Mouse (Mus musculus): ENCODE data around the gene Gm49321. TPM values are rescaled to one million over a fixed set of nuclear protein-coding genes. Genes with fewer than 3 reads are reported as not detected.

Gm49321 gene
- polyA plus RNA-seq, 1 experiment from 2014 or later: 18.0 TPM

DNA sequence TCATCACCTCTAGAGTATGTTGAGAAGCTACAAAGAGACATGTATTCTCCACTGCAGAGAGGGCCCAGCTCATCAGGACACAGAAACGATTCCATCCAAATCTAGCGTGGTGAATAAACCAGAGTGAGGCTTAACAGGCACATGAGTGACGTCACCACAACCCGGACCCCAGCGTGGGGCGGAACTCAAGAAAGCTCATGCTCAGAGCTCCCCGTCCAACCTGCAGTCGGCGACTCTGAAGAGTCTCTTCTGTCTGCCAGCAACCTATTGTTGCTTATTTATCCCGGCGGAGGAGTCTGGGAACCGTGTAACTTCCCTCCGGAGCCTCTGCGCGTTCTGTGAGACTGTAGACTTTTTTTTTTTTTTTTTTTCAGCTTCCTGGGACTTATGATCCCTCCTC, 15.4 kb downstream of the Gm49321 start:
- H3K4me1 ChIP-seq (replicated peaks): peaks cover 21% of the 10 kb centered on the region
- peak overlapping the region; percentile 61 for H3K9ac ChIP-seq
- H3K36me3 ChIP-seq: no peaks in the 10 kb centered on the region
- ATAC-seq (ENCODE audit: low read depth): no peak
- peak overlapping the region; percentile 28 for H3K4me3 ChIP-seq
- H3K9me3 ChIP-seq: no peaks in the 10 kb centered on the region
- peak overlapping the region; percentile 57 for H3K4me2 ChIP-seq
- 15% methylated on average over 15 of the region's 15 CpGs for WGBS
- H3K27ac ChIP-seq (replicated peaks): no peak overlapping the region
- peaks cover 12% of the 10 kb centered on the region for H3K27me3 ChIP-seq

DNA sequence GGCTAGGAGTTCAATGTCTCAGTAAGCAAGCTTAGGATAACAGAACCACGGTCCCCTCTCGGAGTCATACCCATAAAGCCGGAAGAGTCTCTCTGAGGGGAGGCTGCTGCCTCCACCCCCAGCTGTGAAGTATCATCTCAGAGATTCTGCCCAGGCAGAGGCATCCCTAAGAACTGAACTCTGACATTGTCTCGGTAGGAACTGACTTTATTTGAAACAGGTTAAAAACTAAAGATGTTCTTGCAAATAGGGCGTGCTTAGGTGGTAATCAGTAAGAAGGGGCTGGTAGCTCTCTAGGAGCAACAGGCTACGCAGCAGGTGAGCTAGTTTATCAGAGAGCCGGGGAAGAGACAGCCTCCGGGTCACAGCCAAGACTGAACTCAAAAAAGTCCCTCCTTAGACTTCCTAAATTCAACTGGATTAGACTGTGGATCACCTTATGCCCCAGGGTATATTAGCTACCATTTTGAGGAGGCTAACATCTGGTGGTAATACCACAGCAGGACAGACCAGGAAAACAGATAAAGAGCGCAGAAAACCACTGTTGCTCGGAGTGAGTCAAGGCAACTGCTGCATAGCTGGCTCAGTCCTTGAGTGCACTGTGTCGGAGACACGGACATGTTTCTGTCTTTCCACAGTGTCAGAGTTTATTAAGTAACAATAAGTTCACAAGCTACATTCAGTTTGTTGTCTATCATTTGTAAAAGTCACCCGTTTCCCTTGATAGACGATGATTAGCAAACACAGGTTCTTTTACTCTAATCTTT, 16.1 kb downstream of the Gm49321 start:
- peak overlapping the region; percentile 61; the same call in 1 of the 2 replicates for H3K9ac ChIP-seq
- 53% methylated on average over 14 of the region's 14 CpGs for WGBS

DNA sequence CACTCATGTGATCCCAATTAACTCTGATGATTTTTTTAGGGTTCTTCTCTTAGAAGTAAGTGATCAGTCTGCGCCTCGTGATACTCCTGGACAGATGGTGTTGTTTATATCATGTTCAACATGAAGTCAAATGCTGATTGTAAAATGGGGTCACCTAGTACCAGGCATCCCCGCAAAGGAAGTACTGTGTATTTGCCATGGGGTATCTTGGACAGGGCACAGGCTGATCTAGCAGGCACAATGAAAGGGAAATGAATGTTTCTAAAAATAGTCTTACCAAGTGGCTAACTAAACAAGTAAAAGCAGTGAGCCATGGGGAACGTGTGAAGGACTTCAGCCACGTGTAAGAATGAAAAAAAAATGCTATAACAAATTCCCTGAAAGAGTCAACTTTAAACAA, 17.3 kb downstream of the Gm49321 start:
- H3K4me3 ChIP-seq: no peak overlapping the region
- no peaks in the 10 kb centered on the region for H3K36me3 ChIP-seq
- H3K27ac ChIP-seq (replicated peaks): no peak overlapping the region
- no peak overlapping the region for H3K4me2 ChIP-seq
- H3K4me1 ChIP-seq (replicated peaks): peaks cover 12% of the 10 kb centered on the region
- 82% methylated on average over 5 of the region's 5 CpGs for WGBS
- no peaks in the 10 kb centered on the region for H3K9me3 ChIP-seq
- no peak for ATAC-seq (ENCODE audit: low read depth)
- H3K27me3 ChIP-seq: no peaks in the 10 kb centered on the region; the same call in 1 of the 2 replicates
- no peak overlapping the region for H3K9ac ChIP-seq

More for the DNA sequence above, 16.1 kb downstream of the Gm49321 start:
- H3K4me2 ChIP-seq: peak overlapping the region; percentile 57
- no peak overlapping the region for H3K27ac ChIP-seq (replicated peaks)
- H3K27me3 ChIP-seq: peaks cover 7% of the 10 kb centered on the region
- H3K4me3 ChIP-seq: peak overlapping the region; percentile 28
- H3K9me3 ChIP-seq: no peaks in the 10 kb centered on the region
- H3K36me3 ChIP-seq: no peaks in the 10 kb centered on the region
- peaks cover 21% of the 10 kb centered on the region for H3K4me1 ChIP-seq (replicated peaks)
- ATAC-seq (ENCODE audit: low read depth): no peak

DNA sequence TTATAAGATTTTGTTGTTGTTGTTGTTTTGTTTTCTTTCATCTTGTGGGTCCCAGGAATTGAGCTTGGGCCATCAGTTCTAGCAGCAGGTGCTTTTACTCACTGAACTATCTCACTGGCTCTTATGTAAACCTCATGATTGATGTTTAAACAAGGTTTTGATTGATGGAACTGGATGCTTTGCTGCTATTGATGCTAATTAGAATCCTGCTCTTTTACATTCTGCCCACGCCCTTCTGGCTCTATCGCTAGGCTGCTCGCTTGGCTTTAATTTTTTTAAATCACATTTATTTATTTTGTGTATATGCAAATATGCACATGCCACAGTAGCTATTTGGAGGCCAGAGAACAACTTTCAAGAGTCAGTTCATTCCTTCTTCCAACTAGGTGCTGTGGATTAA, 20.2 kb downstream of the Gm49321 start:
- Histone ChIP-seq H3K4me3 (no peak overlapping the region), H3K27me3 (peaks cover 6% of the 10 kb centered on the region; the same call in 1 of the 2 replicates), H3K27ac (replicated peaks) (no peak overlapping the region), H3K36me3 (no peaks in the 10 kb centered on the region), H3K9me3 (no peaks in the 10 kb centered on the region), H3K4me1 (replicated peaks) (peaks cover 9% of the 10 kb centered on the region), H3K4me2 (no peak overlapping the region), H3K9ac (no peak overlapping the region)
- no peak for ATAC-seq (ENCODE audit: low read depth)
- 89% methylated on average over 3 of the region's 3 CpGs for whole genome bisulfite sequencing

DNA sequence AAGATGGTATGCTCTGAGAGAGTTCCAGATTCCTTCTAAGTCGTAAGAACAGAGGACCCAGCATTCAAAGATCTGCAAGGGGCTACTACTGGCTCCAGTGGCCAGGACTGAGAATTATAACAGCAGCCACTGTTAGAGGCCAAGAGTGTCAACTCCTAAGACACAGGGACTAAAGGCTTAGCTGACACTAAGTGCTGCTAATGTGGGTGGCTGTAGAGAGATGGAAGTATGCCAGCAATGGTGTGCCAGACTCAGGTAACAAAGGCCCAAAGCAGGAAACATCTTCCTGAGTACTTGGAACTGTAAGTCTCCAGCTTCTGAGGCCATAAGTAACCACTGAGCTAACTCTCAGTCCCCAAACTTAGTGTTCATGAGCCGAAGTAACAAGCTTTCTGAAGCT, 21.4 kb downstream of the Gm49321 start:
- Histone ChIP-seq H3K4me2 (no peak overlapping the region), H3K27ac (replicated peaks) (no peak overlapping the region), H3K36me3 (no peaks in the 10 kb centered on the region), H3K27me3 (peaks cover 6% of the 10 kb centered on the region; the same call in 1 of the 2 replicates), H3K4me3 (no peak overlapping the region), H3K9me3 (no peaks in the 10 kb centered on the region), H3K9ac (no peak overlapping the region), H3K4me1 (replicated peaks) (no peaks in the 10 kb centered on the region)
- ATAC-seq (ENCODE audit: low read depth): no peak
- 93% methylated on average over 2 of the region's 2 CpGs for WGBS

DNA sequence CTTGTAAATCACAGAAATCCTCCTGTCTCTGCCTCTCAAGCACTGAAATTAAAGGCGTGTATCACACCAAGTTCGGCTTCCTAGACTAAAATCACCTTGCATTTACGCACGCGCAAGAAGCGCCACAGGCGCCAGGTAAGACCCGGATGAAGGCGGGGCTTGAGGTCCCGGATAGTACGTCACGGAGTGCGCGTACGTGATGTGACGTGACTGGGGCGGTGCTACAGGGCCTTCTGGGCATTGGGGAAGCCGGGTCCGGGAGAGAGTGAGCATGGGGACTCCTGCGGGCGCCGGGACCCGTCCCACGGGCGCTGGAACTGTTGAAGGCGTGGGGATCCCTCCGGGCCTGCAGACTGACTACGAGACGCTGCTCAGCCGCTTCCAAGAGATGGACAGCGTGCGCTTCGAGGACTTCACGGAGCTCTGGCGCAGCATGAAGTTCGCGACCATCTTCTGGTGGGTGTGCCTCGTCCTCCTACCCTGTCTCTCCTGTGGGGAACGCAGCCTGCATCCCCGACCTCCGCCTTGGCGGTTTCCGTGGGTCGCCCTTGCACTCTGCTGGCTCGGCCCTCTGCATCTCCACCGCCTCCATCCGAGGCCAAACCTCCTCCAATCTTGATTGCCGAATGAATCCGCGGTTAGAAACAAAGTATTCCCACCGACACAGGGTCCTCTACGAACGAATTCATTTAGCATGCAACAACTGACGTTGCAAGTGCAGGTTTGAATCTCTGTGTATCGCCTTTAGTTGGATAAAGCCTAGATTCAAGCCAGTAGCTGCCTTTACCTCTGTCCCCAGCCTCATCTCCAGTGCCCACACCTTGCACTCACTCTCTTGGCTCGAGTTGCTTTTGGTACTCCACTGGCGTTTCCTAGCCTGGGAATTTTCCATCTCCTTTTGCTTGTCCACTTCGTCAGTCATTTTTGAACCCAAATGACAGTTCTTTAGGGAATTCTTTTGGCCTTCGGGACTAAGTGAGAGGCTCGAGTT, 27.1 kb downstream of the Gm49321 start, which contains the start of gene Snapc1:
Gene Snapc1, plus strand, starts transcription at position 191 of the 991 bp plus-strand sequence.
- peak within 1 kb of the TSS; percentile 67 for H3K4me2 ChIP-seq
- H3K9ac ChIP-seq: peak within 1 kb of the TSS; percentile 89
- 2% methylated on average over 60 of the region's 60 CpGs for WGBS
- H3K4me1 ChIP-seq (replicated peaks): peaks cover 21% of the 10 kb centered on the region
- peaks cover 20% of the 10 kb centered on the region for H3K36me3 ChIP-seq
- peak; percentile 99 for ATAC-seq (ENCODE audit: low read depth)
- H3K27me3 ChIP-seq: 0 out of 2 replicates have a peak, but pooled peaks cover 6% of the 10 kb centered on the region
- peak within 1 kb of the TSS; percentile 89 for H3K4me3 ChIP-seq
- peak within 1 kb of the TSS; percentile 83 for H3K27ac ChIP-seq (replicated peaks)
- H3K9me3 ChIP-seq: no peaks in the 10 kb centered on the region

DNA sequence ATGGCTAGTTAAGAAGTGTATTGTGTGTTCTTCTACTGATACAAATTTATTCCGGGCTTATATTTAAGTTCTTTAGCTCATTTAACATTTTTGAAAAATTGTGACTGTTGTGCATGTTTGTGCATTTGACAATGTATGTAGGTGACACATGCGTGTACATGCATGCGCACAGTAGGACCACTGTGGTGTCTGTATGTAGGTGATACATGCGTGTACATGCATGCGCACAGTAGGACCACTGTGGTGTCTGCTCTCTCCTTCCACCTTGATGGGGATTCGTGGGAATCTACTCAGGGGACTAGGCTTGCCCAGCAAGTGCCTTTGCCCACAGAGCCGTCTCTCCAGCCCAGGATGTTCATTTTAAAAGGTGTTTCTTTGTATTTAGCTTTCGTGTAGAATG, 31.7 kb downstream of the Gm49321 start:
- no peaks in the 10 kb centered on the region; the same call in 1 of the 2 replicates for H3K9me3 ChIP-seq
- no peak overlapping the region for H3K4me3 ChIP-seq
- ATAC-seq (ENCODE audit: low read depth): no peak
- H3K27me3 ChIP-seq: no peaks in the 10 kb centered on the region
- H3K36me3 ChIP-seq: peaks cover 60% of the 10 kb centered on the region
- H3K27ac ChIP-seq (replicated peaks): no peak overlapping the region
- no peak overlapping the region for H3K4me2 ChIP-seq
- peaks cover 21% of the 10 kb centered on the region for H3K4me1 ChIP-seq (replicated peaks)
- 96% methylated on average over 8 of the region's 8 CpGs for WGBS
- H3K9ac ChIP-seq: no peak overlapping the region

DNA sequence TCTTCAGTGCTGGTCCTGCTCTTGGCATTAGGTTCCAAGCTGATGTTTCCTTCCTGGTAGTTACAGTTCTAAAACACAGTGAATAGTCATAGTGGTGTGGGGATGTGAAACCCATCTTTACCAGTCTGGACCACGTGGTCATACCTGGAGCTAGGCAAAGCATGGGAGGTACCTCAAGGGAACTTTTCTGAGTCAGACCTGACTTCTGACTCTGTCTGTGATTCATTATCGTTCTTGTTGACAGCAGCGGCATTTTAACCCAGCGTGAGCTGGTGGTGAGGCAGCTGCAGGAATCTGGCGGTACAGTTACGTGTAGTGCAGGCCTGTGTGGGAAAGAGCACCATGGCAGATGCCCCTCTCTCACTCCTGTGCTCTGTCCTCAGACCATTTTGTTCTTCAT, 37.1 kb downstream of the Gm49321 start:
- 95% methylated on average over 6 of the region's 6 CpGs for WGBS
- Histone ChIP-seq H3K4me3 (no peak overlapping the region), H3K9me3 (no peaks in the 10 kb centered on the region; the same call in 1 of the 2 replicates), H3K27me3 (no peaks in the 10 kb centered on the region), H3K4me1 (replicated peaks) (no peaks in the 10 kb centered on the region), H3K9ac (no peak overlapping the region), H3K27ac (replicated peaks) (no peak overlapping the region), H3K4me2 (no peak overlapping the region), H3K36me3 (peaks cover 90% of the 10 kb centered on the region)
- ATAC-seq (ENCODE audit: low read depth): no peak

DNA sequence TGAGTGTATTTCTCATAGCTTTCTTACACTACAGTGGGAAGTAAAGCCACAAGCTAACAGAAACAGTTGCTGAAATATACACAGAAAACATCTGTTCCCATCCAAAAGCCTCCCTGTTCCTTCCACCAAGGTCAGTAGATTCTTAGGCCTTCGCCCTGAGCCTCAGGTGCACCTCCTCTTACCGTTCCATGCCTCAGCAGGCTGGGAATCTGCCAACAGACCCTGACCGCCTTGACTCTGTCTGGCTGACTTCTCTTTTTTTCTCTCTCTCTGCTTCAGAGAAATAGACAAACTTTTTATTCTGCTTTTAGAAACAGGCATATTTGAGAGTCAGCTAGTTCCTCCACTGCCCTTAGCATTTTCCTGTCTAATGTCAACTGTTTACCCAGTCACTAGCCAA, 40.7 kb downstream of the Gm49321 start:
- Histone ChIP-seq H3K27ac (replicated peaks) (no peak overlapping the region), H3K9me3 (no peaks in the 10 kb centered on the region), H3K4me3 (no peak overlapping the region), H3K36me3 (peaks cover 86% of the 10 kb centered on the region), H3K9ac (no peak overlapping the region), H3K4me1 (replicated peaks) (no peaks in the 10 kb centered on the region), H3K4me2 (no peak overlapping the region), H3K27me3 (no peaks in the 10 kb centered on the region)
- WGBS: 92% methylated on average over 3 of the region's 3 CpGs
- no peak for ATAC-seq (ENCODE audit: low read depth)

DNA sequence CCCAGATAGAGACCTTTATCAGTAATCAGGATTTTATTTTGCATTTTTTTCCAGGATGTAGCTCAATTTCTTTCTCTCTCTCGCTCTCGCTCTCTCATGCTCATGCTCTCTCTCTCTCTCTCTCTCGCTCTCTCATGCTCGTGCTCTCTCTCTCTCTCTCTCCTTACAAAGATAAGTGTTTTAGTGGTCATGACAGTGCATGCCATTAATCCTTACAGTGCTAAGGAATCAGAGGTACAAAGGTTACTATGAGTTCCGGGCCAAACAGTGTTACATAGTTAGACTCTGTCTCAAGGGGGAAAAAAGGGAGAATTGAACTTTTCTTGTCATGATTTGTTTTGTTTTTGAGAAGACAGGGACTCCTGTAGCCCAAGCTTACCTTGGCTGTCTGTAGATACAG, 42.2 kb downstream of the Gm49321 start:
- no peaks in the 10 kb centered on the region for H3K27me3 ChIP-seq
- H3K4me3 ChIP-seq: no peak overlapping the region
- no peak overlapping the region for H3K27ac ChIP-seq (replicated peaks)
- H3K4me1 ChIP-seq (replicated peaks): no peaks in the 10 kb centered on the region
- no peak overlapping the region for H3K9ac ChIP-seq
- WGBS: 92% methylated on average over 5 of the region's 5 CpGs
- H3K36me3 ChIP-seq: peaks cover 88% of the 10 kb centered on the region
- no peak for ATAC-seq (ENCODE audit: low read depth)
- no peaks in the 10 kb centered on the region for H3K9me3 ChIP-seq
- H3K4me2 ChIP-seq: no peak overlapping the region

DNA sequence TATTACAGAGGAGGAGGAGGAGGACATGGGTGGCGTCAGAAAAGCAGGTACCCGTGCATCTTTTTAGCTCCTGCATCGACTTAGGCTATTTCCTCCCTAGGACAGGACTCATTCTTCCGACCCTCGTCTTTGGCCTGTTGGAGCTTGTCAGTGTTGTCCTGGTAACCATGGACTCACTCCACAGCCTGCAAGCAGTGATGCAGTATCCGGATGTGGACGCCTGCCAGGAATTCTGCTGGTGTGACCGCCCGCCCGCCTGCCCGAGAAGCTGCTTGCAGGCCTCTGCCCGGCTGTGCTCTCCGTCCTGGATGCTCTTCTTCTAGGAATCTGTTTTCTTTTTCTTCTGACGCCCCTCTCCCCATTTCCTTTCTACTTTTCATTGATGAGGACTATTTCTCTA, 45.1 kb downstream of the Gm49321 start:
- Histone ChIP-seq H3K9me3 (no peaks in the 10 kb centered on the region), H3K9ac (no peak overlapping the region), H3K4me2 (no peak overlapping the region), H3K36me3 (peaks cover 77% of the 10 kb centered on the region), H3K27ac (replicated peaks) (no peak overlapping the region), H3K4me3 (no peak overlapping the region), H3K27me3 (no peaks in the 10 kb centered on the region), H3K4me1 (replicated peaks) (no peaks in the 10 kb centered on the region)
- 65% methylated on average over 14 of the region's 14 CpGs for WGBS
- ATAC-seq (ENCODE audit: low read depth): peak; percentile 87

DNA sequence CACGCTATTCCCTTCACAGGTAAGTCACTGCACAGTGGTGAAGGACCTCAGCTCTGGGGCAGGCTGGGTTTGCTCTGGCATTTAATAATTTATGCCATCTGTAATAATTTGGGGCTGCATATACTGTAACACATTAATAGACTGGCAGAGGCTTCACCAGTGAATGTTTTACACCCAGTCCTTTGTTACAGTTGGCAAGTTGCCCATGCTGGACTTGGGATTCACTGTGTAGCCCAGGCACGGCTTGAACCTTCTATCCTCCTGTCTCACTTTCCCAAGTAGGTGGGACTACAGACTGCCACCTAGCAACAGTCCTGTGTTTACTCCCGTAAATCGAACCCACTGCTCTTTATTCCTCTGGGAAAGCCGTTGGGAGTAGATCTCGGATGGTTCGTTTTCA, 48.8 kb downstream of the Gm49321 start:
- 78% methylated on average over 7 of the region's 7 CpGs for WGBS
- Histone ChIP-seq H3K27ac (replicated peaks) (no peak overlapping the region), H3K9me3 (no peaks in the 10 kb centered on the region), H3K4me1 (replicated peaks) (0 out of 2 replicates have a peak, but pooled peaks cover 2% of the 10 kb centered on the region), H3K9ac (no peak overlapping the region), H3K36me3 (peaks cover 42% of the 10 kb centered on the region), H3K4me2 (no peak overlapping the region), H3K27me3 (no peaks in the 10 kb centered on the region), H3K4me3 (no peak overlapping the region)
- no peak for ATAC-seq (ENCODE audit: low read depth)
